Mouse (Mus musculus) heart, postnatal 0 days (tissue): ENCODE results near the gene Alb.

Experiments used
- CTCF ChIP-seq: IDR thresholded peaks from 2 replicates; pipeline ENCODE4 v1.5.1; 2016; ENCODE audit warnings: antibody characterized with exemption, control low read depth, low read depth
- EP300 ChIP-seq: IDR thresholded peaks from 2 replicates; pipeline ENCODE4 v1.6.1; 2016; ENCODE audit warnings: antibody characterized with exemption, low read depth

DNA sequence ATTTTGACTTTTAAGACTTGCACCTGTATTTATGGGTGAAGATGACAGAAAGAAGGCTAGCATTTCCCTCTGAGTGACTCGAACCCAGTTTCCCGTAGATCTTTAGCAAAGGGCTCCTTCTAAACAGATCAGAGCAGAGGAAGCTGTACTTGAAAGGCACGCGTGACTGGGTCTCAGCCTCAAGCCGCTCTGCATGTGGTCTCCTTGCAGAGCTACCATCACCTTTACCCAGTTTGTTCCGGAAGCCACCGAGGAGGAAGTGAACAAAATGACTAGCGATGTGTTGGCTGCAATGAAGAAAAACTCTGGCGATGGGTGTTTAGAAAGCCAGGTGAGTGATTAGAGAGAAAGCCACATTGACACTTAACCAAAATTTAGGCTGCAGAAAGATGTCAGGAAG, 31.7 kb downstream of the Alb start:
- TF ChIP-seq CTCF (no peak), EP300 (no peak)
